Mouse (Mus musculus): ENCODE measurements around the gene Pdhb.
"Not testable (repeated sequence)": the region's sequence is repeated elsewhere in the genome, so short reads cannot be mapped to it uniquely, and the experiment has no call there.

Pdhb gene

DNA sequence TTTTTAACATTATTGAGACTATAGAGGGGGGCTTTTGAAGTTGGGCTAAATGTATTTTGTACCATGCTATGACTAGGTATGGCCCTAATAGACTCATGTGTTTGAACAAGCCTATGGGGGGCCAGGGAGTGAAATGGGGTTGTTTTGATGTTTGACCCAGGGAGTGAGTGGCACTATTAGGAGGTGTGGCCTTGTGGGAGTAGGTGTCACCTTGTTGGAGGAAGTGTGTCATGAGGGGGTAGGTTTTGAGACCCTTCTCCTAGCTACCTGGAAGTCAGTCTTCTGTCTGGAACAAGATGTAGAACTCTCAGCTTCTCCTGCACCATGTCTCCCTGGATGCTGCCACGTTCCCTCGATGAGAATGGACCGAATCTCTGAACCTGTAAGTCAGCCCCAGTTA lies 17.7 kb upstream of the Pdhb start:
- no peak for DNase-seq (ENCODE audit: low spot score in 2 of 2)

DNA sequence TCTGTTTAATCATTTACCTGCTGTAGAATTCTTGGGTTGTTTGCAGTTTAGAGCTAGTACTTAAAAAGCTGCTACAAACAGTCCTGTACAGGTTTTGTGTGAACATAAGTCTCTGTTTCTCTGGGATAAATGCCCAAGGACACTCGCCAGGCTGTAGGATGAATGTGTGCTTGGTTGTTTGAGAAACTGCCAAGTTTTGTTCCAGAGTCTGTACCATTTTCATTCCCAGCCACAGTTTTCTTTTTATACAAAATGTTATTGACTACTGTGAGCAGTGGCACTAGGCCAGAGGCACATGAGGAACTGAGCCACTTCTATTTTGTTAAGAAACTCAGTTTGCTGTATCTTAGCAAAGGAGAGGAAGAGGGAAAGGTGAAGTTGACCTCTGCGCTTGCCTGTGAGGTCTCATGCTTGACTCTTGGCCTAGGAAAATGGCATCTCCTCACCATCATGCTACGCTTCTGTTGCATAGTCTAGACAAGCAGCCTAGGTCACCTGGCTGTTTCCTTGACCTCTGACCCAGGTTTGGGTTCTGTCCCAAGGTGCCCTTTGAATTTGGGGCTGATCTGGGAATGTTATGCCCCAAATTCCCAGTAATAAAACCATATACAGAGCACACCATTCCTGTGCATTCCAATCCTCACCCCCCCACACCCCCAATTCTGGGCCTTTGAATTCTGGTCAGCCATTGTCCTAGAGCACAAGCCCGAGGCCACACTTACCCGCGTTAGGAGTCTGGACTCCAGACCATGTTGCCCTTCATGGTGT lies 13.6 kb upstream of the Pdhb start:
- no peak for DNase-seq (ENCODE audit: low spot score in 2 of 2)

DNA sequence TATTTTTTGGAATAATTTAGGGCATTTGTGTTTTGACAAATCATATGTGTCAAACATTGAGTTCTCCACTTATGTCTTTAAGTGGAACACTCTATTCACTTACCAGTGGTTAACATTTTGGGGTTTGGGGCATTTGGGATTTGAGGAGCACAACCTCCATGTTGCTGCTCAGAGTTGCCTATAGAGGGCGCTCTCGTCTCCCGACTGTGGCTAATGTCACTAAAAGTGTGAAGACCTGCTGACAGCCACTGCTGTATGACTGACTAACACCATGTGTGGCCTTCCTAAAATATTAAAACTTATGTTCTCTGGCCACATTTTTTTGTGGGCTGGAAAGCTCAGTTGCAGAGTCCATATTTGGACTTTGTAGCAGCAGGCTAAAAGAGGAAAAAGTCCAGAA lies 10.5 kb upstream of the Pdhb start:
- DNase-seq (ENCODE audit: low spot score in 2 of 2), result no peak

DNA sequence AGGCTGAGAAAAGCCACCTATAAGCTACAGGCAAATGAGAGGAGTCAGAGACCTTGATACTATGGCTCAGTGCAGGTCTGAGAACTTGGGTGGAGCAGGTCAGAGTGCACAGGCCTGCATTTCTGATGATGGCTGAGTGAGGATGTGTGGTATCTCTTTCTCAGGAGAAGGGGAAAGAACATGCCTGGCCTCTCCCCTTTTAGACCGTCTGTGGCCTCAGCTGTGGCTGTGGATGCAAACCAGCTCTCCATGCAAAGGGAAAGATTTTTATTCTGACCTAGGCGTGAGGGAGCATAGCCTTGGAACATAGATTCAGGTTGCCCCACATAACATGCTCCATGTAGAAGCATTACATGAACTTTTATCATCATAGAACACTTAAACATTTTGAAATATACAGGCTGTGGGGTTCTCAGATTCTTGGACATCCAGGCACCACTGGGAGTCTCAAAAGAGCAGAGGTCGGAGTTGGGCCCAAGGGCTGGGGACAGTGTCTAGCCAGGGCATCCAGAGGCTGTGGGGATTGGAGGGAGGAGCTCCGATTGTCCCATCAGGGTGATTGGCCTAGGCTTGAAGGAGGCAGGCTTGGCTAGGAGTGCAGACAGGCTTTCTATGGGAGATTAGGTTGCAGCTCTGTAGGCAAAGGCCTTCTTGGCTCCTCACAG lies 7.7 kb upstream of the Pdhb start:
- DNase-seq (ENCODE audit: low spot score in 2 of 2), result no peak

DNA sequence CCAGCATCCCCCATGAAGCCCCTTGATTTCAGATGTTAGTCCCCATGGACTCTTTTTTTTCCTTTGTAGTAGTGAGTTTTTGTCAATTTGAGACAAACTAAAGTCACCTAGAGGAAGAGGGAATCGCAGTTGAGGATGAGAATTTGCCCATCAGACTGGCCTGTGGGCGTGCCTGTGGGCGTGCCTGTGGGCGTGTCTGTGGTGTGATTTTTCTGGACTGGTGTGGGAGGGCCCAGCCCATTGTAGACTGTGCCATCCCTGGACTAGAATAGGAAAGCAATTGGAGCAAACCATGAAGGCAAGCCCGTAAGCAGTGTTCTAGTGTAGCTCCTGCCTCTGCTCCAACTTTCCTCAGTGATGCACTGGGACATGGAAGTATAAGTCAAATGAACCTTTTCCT lies 3.4 kb upstream of the Pdhb start:
- no peak for DNase-seq (ENCODE audit: low spot score in 2 of 2)

DNA sequence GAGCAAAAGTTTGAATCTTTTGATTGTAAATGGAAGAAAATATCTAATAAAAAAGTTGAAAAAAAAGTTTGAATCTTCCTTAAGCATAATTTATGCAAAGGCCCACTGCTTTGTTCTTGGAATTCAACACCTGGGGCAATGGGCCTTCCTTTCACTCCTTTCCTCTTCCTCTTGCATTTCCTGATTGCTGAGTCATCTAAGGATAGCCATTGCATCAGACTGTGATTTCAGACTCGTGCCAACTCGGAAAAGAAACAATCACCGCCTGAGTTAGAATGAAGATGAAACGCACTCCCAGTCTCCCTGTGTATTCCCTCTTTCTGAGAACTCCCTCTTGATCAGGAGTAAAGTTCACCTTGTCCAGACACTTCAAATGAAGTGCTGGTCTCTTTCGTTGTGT lies 1.8 kb upstream of the Pdhb start:
- no peak for DNase-seq (ENCODE audit: low spot score in 2 of 2)

DNA sequence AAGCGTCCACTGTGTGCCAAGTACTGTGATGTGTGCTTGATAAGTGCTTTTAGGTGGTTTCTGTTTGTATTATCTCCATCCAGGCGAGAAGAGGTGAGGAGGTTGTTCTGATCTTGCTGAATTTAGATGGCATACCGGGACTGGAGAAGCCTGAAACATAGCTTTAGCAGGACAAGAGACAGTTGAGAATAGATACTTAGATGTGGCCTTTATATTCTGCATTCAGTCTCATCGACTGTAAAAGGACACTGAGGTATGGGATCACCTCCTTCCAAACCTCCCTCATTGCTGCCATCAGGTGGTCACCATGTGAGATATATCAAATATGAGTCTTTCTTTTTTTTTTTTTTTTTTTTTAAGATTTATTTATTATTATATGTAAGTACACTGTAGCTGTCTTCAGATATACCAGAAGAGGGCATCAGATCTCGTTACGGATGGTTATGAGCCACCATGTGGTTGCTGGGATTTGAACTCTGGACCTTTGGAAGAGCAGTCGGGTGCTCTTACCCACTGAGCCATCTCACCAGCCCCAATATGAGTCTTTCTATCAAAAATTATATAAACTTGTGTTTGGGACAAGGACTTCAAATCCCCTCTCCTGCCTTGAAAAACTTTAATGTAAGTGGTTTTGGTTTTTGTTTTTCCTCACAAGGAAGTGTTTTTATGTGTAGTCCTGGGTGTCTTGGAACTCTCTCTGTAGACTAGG lies 871 bp upstream of the Pdhb start:
- DNase-seq (ENCODE audit: low spot score in 2 of 2), result not testable (repeated sequence)

DNA sequence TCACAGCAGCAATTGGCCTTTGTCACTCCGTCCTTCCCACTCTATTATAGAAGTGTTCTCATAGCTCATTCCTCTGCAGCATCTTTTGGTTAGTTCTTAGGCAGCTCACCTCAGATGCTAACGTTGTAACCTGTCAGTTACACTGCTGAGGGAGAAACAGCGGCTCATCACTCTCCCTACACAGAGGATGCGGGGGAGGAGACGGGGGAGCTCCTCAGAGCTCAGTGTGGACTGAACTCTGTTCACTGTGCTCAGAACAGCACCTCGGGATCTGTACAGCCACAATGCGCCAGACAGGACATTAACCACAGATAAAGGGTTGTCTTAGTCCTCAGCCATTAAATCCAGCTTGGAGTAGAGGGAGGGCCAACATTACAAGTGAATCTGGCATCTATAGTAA lies 8.4 kb downstream of the Pdhb start:
- no peak for DNase-seq (ENCODE audit: low spot score in 2 of 2)

DNA sequence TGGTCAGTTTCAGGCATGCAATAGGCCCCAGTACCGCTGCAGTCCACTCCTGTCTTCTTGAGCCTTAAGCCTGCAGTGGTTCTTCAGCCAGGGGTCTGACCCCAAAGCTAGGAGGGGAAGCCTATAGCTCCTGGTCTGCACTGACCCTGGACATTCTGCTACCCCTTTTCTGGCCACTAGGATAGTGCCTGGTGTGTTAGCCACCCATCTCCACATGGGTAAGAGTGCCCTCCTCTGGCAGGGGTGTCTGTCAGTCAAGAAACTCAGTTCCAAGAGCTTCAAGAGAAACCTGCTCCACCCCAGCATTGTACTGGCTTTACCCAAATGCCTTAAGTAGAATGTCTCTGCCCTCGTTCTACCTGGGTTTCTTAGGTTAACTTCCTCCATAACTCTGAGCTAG lies 11.0 kb downstream of the Pdhb start:
- DNase-seq (ENCODE audit: low spot score in 2 of 2), result no peak

DNA sequence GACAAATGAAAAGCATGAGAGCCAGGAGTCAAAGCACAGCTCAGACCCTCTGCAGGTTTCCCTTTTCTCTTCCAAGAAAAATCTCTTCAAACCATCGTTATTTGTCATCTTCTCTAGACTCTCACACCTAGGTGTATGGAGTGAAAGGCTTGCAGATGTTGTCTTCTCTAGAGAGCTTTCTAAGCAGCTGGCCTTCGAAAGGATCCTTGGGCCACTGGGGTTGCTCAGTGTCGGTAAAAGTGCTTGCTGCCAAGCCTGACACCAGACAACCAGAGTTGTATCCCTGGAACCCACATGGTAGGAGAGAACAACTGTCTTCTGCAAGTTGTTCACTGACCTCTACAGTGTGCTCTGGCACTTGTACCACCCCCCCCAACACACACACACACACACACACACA lies 13.7 kb downstream of the Pdhb start:
- no peak for DNase-seq (ENCODE audit: low spot score in 2 of 2)

DNA sequence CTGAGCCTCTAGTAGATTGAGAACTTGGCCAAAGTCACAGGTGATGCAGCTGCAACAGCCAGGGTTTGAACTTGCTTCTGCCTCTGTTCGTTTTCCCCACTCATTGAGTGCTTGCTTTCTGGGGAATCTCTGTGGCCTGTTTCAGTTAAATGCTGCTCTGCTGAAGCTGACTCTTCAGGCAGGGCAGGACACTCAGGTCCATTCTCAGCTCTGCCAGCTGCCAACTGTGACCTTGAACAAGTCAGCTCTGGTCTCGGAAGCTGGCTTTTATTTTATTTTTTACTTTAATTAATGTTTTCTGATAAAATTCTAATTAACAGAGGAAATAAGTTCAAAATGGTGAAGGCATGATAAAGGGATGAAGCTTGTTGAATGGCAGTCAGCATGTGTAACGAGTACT lies 14.1 kb downstream of the Pdhb start:
- no peak for DNase-seq (ENCODE audit: low spot score in 2 of 2)

DNA sequence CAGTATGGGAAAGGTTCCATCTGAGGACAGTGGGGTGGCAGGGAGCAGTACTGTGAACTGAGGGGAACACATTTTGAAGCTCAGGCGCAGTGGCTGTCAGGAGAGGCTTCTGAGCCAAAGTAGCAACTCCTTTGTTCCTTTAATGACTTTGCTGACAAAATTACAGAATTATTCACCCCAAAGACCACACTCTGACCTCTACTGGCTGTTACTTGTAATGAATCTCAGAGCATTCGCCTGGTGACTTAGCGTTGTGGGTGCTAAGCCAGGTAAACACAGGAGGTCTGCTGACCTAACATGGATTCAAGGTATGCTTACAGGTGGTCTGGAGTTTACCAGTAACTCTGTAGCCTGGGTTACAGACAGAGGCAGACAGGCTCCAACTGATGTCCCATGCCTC lies 15.9 kb downstream of the Pdhb start:
- no peak for DNase-seq (ENCODE audit: low spot score in 2 of 2)

DNA sequence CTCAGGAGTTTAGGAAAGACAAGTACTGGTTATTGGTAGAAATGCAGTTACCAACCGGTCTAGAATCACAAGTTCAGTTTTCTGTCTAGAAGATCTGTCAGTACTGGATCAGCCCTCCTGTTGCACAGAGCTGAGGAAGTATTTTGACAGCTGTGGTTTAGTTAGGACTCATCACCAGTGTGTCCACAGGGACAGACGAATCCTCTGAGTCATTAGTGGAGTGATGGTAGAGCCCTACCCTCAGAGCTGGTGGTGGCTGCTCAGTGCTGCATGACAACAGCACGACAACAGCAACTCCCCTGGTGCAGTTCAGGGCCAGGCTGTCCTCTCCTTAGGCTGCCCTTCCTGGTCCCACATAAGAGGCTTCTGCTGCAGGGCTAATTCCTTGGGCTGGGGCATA lies 18.8 kb downstream of the Pdhb start:
- DNase-seq (ENCODE audit: low spot score in 2 of 2), result no peak

DNA sequence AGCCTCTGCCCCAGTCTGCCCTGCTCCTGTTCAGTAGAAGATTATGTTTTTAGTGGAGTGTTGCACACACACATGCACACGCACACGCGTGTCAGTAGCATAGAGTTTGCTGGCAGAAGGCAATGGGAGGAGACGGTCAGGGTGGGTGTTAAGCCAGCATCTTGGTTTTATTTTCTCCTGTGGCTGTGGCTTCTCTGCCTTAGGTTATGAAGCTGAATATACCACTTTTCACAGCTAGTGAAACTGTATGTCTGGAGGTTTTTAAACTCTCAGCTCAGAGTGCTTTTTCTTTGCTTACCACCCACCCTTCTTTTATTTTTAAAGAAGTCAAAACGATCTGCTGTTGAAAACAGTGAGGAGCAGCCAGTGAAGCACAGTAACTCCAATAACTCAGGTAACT lies 21.1 kb downstream of the Pdhb start:
- no peak for DNase-seq (ENCODE audit: low spot score in 2 of 2)

DNA sequence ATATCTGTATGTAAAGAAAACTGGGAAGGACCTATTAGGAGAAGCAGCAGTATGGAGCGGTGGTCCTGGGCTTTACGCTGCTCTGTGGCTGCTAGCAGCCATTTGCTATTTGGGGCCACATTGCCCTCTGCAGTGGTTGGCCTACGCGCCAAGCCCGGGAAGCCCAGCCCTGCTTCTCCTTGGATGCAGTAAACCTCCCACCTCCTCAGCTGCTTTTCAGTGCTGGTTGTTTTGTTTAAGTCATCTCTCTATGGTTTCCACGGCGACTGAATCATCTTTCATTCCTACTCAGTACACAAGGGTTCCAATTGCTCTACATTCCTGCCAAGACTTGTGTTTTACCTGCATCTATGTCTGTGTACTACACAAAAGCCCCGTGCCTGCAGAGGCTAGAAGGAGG lies 24.0 kb downstream of the Pdhb start:
- DNase-seq (ENCODE audit: low spot score in 2 of 2), result no peak

DNA sequence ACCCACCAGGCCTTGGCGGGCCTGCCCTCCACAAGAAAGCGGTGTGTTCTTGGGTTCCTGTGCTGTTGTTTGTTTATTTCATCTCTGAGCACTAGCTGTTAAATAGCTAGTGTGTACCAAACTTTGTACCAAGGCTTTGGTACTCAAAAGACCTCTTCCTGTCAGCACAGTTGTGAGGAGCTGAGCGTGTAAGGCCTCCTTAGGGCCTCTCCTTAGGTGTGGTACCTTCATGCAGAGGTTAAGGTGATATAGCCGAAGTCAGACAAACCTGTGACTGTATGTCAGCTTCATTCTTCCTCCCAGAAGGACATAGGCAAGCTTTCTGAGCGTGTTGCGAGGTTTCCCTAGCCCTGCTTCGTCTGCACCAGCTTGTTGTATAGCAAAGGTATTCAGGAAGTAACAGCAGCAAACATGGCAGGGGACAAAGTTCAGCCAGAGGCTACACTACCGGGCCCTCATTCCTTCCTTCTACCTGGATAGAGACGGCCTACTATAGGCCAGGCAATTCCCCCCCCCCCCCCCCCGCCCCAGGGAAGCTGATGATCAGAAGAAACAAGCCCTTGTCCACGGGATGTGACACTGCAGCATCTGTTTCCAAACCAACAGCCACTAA lies 26.1 kb downstream of the Pdhb start:
- DNase-seq (ENCODE audit: low spot score in 2 of 2), result no peak

DNA sequence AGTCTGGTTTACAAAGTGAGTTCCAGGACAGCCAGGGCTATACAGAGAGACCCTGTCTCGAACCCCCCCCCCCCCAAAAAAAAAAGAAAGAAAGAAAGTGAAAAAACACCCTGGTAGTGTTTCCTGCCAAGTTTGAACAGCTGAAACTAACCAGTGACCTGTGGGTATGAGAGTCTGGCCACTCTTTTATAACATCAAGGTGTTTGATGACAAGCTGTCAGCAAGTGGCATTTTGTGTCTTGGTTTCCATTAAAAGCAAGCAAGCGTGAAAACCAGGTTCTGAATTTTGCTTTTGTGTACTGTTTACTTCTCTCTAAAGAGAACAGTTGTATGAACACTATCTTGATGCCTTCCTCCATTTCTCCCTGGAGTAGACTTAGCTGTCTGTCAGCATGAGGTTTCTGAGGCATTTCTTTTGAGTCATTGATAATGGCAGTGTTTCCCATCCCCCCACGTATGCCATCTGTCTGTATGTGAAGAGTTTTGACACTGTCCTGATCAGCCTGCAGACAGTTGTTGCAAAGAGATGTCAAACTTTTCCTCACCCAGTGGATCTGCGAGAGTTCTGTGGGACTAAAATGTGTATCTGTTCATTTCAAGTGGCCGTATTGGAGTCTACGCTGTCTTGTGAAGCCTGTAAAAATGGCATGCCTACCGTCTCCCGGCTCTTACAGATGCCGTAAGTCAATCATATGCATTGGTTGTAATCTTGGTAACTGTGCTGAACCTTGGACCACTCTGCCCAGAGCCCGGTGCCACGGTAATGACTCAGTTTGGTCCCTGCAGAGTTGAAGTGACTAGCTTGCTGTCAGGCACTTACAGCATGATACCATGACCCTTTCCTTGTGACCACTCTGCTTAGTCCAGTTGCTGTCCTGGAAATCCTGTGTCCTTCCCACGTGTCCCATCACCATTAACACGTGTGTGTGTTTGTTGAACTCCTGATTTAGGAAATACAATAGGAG lies 26.9 kb downstream of the Pdhb start:
- no peak for DNase-seq (ENCODE audit: low spot score in 2 of 2)

DNA sequence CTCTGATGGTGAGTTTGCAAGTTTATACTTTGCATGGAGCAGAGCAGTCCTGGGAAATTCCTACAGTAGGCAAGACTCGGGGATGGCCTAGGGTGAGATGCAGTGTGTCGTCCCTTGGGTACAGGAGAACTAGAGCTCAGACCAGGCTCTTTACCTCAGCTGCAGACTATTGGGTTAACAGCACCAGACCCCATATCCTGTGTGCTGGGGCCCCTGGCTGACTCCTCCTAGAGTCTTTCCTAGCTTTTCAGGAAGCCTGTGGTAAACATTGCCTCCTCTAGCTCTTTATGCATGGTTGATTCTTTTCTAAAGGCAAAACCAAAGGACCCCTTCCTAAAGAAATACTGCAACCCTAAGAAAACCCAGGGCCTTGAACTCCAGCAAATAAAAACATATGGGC lies 31.7 kb downstream of the Pdhb start:
- DNase-seq (ENCODE audit: low spot score in 2 of 2), result no peak

DNA sequence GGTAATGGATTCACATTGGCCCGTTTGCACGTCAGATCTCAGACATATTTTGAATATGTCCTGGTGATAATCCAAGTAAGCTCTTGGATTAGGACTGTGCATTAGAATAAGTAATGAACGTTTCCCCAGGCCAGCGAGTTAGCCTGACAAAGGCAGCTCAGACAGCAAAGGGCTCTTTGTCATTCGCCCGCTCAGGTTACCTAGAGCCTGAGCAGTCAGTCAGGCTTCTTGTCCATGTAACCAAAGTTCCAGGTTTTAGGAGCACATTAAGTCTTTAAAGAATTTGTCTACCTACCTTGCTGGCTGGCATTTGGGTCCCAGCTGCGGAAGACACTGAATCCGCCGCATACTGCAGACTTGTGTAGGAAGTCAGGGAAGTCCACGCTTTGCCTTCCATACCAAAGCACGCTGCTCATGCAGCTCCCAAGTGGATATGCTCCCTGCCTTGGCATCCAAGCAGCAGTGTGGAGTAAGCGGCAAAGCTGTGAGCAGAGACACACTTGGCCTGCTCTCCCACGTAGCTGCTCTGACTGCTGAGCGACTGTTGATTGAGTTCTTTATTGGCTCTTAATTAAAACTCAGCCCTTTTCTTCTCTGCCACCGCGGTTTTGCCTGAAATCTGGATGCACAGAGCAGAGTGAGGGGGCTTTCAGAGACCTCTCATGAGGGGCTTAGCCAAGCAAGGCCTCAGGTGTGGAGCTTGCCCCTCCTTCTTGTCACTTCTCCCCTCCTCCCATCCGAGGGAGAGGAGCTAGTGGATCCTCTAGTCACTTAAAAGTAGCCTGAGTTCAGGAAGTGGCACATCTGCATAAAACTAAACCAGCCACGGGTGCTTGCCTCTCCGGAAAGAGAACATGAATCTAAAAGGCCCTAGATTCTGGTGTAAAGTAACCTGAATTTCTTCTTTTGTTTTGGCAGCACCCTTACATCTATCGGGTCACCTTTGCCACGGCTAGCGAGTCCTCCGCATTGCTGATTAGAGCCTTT lies 32.8 kb downstream of the Pdhb start:
- DNase-seq (ENCODE audit: low spot score in 2 of 2), result no peak

DNA sequence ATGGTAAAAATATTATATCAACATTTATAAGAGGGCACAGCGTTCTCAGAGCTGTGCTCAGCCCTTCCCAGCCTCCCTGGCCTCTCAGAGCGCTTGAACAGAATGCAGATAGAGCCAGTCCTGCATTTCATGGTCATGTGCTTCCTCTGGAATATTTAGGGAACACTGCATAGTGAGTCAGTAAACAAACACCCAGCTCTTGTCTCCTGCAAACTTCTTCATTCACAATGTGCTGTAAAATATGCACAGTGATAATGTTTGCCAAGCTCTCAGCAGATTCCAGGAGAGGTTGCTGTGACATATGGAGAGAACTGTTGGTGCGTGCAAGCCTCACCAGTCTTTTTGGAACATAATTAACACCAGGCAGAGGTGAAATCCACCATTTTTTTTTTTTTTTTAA lies 37.7 kb downstream of the Pdhb start:
- DNase-seq (ENCODE audit: low spot score in 2 of 2), result no peak

Measured in urinary bladder, postnatal 4 days (tissue).